Mouse (Mus musculus) cortical plate, adult 2 months (tissue): ENCODE data around the gene Tmem30c. TPM values are rescaled to one million over a fixed set of nuclear protein-coding genes. Genes with fewer than 3 reads are reported as not detected.
A peak's percentile ranks its signal among the peaks of the same experiment; 100 is the strongest.

Experiments
- H3K27ac ChIP-seq: fragments of 200-500 bp; 2 replicates; pipeline ENCODE4 v1.5.1; 2012; ENCODE audit warnings: low read length, control low read depth, inconsistent platforms; ENCODE audit not compliant: insufficient read depth
- H3K4me1 ChIP-seq: fragments of 200-500 bp; 2 replicates; pipeline ENCODE4 v1.6.1; 2011; ENCODE audit warnings: low read length; ENCODE audit not compliant: control insufficient read depth, insufficient read depth
- H3K4me3 ChIP-seq: fragments of 200-500 bp; 2 replicates; pipeline ENCODE4 v1.5.1; 2011; ENCODE audit warnings: mild to moderate bottlenecking, low read length, control low read depth; ENCODE audit not compliant: insufficient read depth
- CTCF ChIP-seq: fragments of 200-500 bp; IDR thresholded peaks from 2 replicates; pipeline ENCODE4 v1.5.1; 2011; ENCODE audit warnings: mild to moderate bottlenecking, control low read depth, low read length; ENCODE audit not compliant: insufficient read depth; ENCODE audit errors: extremely low read depth
- POLR2A ChIP-seq: fragments of 200-500 bp; IDR thresholded peaks from 2 replicates; pipeline ENCODE4 v1.6.1; 2011; ENCODE audit warnings: mild to moderate bottlenecking, low read length, control low read depth; ENCODE audit not compliant: insufficient read depth; ENCODE audit errors: extremely low read depth
- polyA plus RNA-seq: library from polyadenylated mRNA; depleted of rRNA; stranded (reverse); fragments of >200 nt; gene quantifications from 2 replicates; pipeline ENCODE4 v1.2.3, GENCODE M21; 2012; rRNA removed

The Tmem30c gene
- polyA plus RNA-seq = 0.98 and 1.4 TPM in 2 replicates

GRCm38 (mm10) chr16:57292765-57293164 lies at the start of gene Tmem30c:
TSS of gene Tmem30c (minus strand) at chr16:57292865.
- Histone ChIP-seq H3K4me1 (no peaks in the 10 kb centered on the region), H3K27ac (no peak within 1 kb of the TSS), H3K4me3 (no peak within 1 kb of the TSS)
- TF ChIP-seq POLR2A = no peak
- no peak for TF ChIP-seq CTCF

GRCm38 (mm10) chr16:57340613-57340898 lies 47.9 kb upstream of the Tmem30c start:
- H3K4me1 ChIP-seq = no peaks in the 10 kb centered on the region
- H3K27ac ChIP-seq = no peak overlapping the region
- TF ChIP-seq POLR2A (no peak), CTCF (no peak)
- H3K4me3 ChIP-seq = no peak overlapping the region

GRCm38 (mm10) chr16:57339765-57340612 lies 47.3 kb upstream of the Tmem30c start:
- TF ChIP-seq CTCF (no peak), POLR2A (no peak)
- H3K4me3 ChIP-seq = no peak overlapping the region
- H3K27ac ChIP-seq = no peak overlapping the region
- H3K4me1 ChIP-seq = no peaks in the 10 kb centered on the region

- peak overlapping the region; percentile 56; the same call in 1 of the 2 replicates for H3K27ac ChIP-seq
- H3K4me1 ChIP-seq = no peaks in the 10 kb centered on the region
- TF ChIP-seq CTCF (no peak), POLR2A (no peak)
- no peak overlapping the region for H3K4me3 ChIP-seq
Observed at GRCm38 (mm10) chr16:57336770-57337423, 44.2 kb upstream of the Tmem30c start.

GRCm38 (mm10) chr16:57332301-57332700 lies 39.6 kb upstream of the Tmem30c start:
- H3K4me1 ChIP-seq = no peaks in the 10 kb centered on the region
- TF ChIP-seq CTCF (no peak), POLR2A (no peak)
- no peak overlapping the region for H3K27ac ChIP-seq
- H3K4me3 ChIP-seq = no peak overlapping the region

- Histone ChIP-seq H3K4me1 (no peaks in the 10 kb centered on the region), H3K4me3 (no peak overlapping the region), H3K27ac (no peak overlapping the region)
- TF ChIP-seq CTCF (no peak), POLR2A (no peak)
Observed at GRCm38 (mm10) chr16:57330111-57330510, 37.4 kb upstream of the Tmem30c start.

GRCm38 (mm10) chr16:57329028-57329427 lies 36.4 kb upstream of the Tmem30c start:
- TF ChIP-seq CTCF (no peak), POLR2A (no peak)
- no peak overlapping the region for H3K27ac ChIP-seq
- H3K4me1 ChIP-seq = no peaks in the 10 kb centered on the region
- no peak overlapping the region for H3K4me3 ChIP-seq

- no peak overlapping the region for H3K27ac ChIP-seq
- no peak for TF ChIP-seq CTCF
- no peak for TF ChIP-seq POLR2A
Observed at GRCm38 (mm10) chr16:57326996-57327395, 34.3 kb upstream of the Tmem30c start.

GRCm38 (mm10) chr16:57319284-57320124 lies 26.8 kb upstream of the Tmem30c start:
- Histone ChIP-seq H3K4me1 (no peaks in the 10 kb centered on the region), H3K27ac (no peak overlapping the region), H3K4me3 (no peak overlapping the region)
- TF ChIP-seq POLR2A (no peak), CTCF (no peak)

More at GRCm38 (mm10) chr16:57326996-57327395, 34.3 kb upstream of the Tmem30c start:
- no peaks in the 10 kb centered on the region for H3K4me1 ChIP-seq
- no peak overlapping the region for H3K4me3 ChIP-seq
